Mouse (Mus musculus): ENCODE measurements around the gene Nop10. TPM values are rescaled to one million over a fixed set of nuclear protein-coding genes. Genes with fewer than 3 reads are reported as not detected.
"Not testable (repeated sequence)": the region's sequence is repeated elsewhere in the genome, so short reads cannot be mapped to it uniquely, and the experiment has no call there.

The Nop10 gene
- polyA plus RNA-seq, 1 experiment from 2014 or later, result 182 TPM

DNA sequence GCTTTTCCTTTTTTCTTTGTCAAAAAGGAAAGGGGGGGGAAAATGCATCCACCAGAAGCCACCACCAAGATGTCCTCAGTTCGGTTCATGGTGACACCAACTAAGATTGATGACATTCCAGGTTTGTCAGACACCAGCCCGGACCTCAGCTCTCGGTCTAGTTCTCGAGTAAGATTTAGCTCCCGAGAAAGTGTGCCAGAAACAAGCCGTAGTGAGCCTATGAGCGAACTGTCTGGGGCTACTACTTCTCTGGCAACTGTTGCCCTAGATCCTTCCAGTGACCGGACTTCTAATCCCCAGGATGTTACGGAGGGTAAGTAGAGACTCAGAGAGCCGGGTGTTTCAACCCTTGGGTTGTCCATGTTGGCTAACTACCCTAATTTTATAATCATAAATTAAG, 5.1 kb downstream of the Nop10 start:
- Histone ChIP-seq H3K27ac (no peak overlapping the region), H3K4me3 (peak overlapping the region; percentile 82), H3K27me3 (no peaks in the 10 kb centered on the region), H3K4me1 (peaks cover 23% of the 10 kb centered on the region), H3K4me2 (peak overlapping the region; percentile 91), H3K36me3 (no peaks in the 10 kb centered on the region), H3K9me3 (no peaks in the 10 kb centered on the region), H3K9ac (peak overlapping the region; percentile 66; the same call in 1 of the 2 replicates)
- WGBS, result 27% methylated on average over 10 of the region's 10 CpGs
- ATAC-seq (ENCODE audit: borderline replicate concordance, extremely low read depth, low FRiP score, low TSS enrichment), result no peak

- WGBS, result 74% methylated on average over 8 of the region's 8 CpGs
- no peak overlapping the region for H3K9ac ChIP-seq
Measured at GRCm38 (mm10) chr2:112267547-112268269, 6.0 kb downstream of the Nop10 start.

GRCm38 (mm10) chr2:112270011-112270410, 8.3 kb downstream of the Nop10 start:
- Histone ChIP-seq H3K27ac (no peak overlapping the region), H3K4me1 (peaks cover 12% of the 10 kb centered on the region), H3K9me3 (no peaks in the 10 kb centered on the region), H3K4me3 (no peak overlapping the region), H3K36me3 (no peaks in the 10 kb centered on the region), H3K4me2 (no peak overlapping the region), H3K27me3 (no peaks in the 10 kb centered on the region), H3K9ac (no peak overlapping the region)
- WGBS, result 86% methylated on average over 2 of the region's 2 CpGs
- no peak for ATAC-seq (ENCODE audit: borderline replicate concordance, extremely low read depth, low FRiP score, low TSS enrichment)

More at GRCm38 (mm10) chr2:112267547-112268269, 6.0 kb downstream of the Nop10 start:
- no peak overlapping the region for H3K27ac ChIP-seq
- peak overlapping the region; percentile 82; the same call in 1 of the 2 replicates for H3K4me3 ChIP-seq
- no peaks in the 10 kb centered on the region for H3K27me3 ChIP-seq
- H3K4me1 ChIP-seq, result peaks cover 23% of the 10 kb centered on the region
- H3K9me3 ChIP-seq, result no peaks in the 10 kb centered on the region
- peak overlapping the region; percentile 91 for H3K4me2 ChIP-seq
- no peak for ATAC-seq (ENCODE audit: borderline replicate concordance, extremely low read depth, low FRiP score, low TSS enrichment)
- no peaks in the 10 kb centered on the region for H3K36me3 ChIP-seq

DNA sequence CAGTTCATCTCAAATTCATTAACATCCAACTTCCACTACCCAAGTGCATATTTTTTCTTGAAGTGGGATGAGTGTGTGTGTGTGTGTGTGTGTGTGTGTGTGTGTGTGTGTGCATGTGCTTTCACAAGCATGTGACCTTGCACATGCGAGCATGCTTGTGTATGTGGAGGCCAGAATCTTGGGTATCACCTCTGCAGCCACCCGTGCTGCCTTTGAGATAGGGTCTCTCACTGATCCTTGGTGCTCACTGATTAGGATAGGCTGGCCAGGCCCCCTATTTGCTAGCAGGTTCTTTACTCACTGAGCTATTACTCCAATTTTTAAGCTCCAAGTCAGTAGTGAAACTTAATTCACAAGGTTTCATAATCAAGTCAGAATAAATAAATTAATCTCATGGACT, 11.2 kb downstream of the Nop10 start:
- H3K9me3 ChIP-seq, result no peaks in the 10 kb centered on the region
- H3K4me2 ChIP-seq, result no peak overlapping the region
- no peak overlapping the region for H3K9ac ChIP-seq
- H3K27ac ChIP-seq, result no peak overlapping the region
- no peaks in the 10 kb centered on the region for H3K27me3 ChIP-seq
- H3K4me1 ChIP-seq, result no peaks in the 10 kb centered on the region
- WGBS, result 82% methylated on average over 2 of the region's 2 CpGs
- no peak overlapping the region for H3K4me3 ChIP-seq
- ATAC-seq (ENCODE audit: borderline replicate concordance, extremely low read depth, low FRiP score, low TSS enrichment), result no peak
- no peaks in the 10 kb centered on the region for H3K36me3 ChIP-seq

DNA sequence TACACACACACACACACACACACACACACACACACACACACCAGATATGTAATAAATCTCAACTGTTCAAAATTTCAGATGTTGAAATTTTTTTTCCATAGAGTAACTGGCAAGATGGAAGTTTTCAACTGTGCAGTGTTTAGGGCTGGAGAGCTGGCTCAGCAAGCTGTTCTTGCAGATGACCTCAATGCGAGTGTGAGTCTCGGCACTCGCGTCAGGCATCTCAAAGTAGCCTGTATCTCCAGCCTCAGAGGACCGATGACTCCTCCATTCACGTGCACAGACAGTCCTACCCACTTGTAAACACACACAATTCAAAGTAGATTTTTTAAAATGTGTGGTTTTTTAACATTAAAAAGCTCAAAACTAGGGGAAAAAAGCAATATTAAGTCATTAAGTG, 11.7 kb downstream of the Nop10 start:
- no peaks in the 10 kb centered on the region for H3K4me1 ChIP-seq
- no peak overlapping the region for H3K4me2 ChIP-seq
- no peak overlapping the region for H3K4me3 ChIP-seq
- no peaks in the 10 kb centered on the region for H3K36me3 ChIP-seq
- no peaks in the 10 kb centered on the region for H3K9me3 ChIP-seq
- WGBS, result 84% methylated on average over 6 of the region's 6 CpGs
- H3K9ac ChIP-seq, result no peak overlapping the region
- no peak overlapping the region for H3K27ac ChIP-seq
- no peaks in the 10 kb centered on the region for H3K27me3 ChIP-seq
- no peak for ATAC-seq (ENCODE audit: borderline replicate concordance, extremely low read depth, low FRiP score, low TSS enrichment)

- no peaks in the 10 kb centered on the region for H3K9me3 ChIP-seq
- H3K4me3 ChIP-seq, result no peak overlapping the region
- ATAC-seq (ENCODE audit: borderline replicate concordance, extremely low read depth, low FRiP score, low TSS enrichment), result no peak
- H3K4me1 ChIP-seq, result 0 out of 2 replicates have a peak, but pooled peaks cover 3% of the 10 kb centered on the region
- H3K27ac ChIP-seq, result no peak overlapping the region
- no peak overlapping the region for H3K9ac ChIP-seq
- no peaks in the 10 kb centered on the region for H3K27me3 ChIP-seq
- no peak overlapping the region for H3K4me2 ChIP-seq
- WGBS, result 66% methylated on average over 3 of the region's 3 CpGs
- no peaks in the 10 kb centered on the region for H3K36me3 ChIP-seq
Measured at GRCm38 (mm10) chr2:112276870-112277269, 15.1 kb downstream of the Nop10 start.

DNA sequence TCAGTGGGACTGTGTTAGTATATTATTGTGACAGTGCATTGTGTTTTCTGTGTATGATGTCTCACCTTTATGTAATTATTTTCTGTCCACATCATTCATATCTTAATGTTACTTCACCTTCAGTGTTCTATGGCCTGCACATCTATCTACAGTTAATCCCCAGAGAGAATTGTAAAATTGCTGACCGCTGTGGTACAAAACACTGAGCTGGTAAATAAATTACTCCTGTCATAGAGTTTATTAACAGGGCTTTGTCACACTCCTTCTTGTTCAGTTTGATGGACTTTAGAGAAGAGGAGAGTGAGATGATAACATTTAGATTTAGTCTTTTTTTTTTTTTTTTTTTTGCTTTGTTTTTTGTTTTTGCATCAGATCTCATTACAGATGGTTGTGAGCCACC, 21.1 kb downstream of the Nop10 start:
- WGBS, result 98% methylated on average over 1 of the region's 1 CpGs
- Histone ChIP-seq H3K4me2 (no peak overlapping the region), H3K27me3 (no peaks in the 10 kb centered on the region), H3K36me3 (no peaks in the 10 kb centered on the region), H3K27ac (no peak overlapping the region), H3K9ac (no peak overlapping the region), H3K4me1 (0 out of 2 replicates have a peak, but pooled peaks cover 3% of the 10 kb centered on the region), H3K4me3 (no peak overlapping the region), H3K9me3 (no peaks in the 10 kb centered on the region)
- no peak for ATAC-seq (ENCODE audit: borderline replicate concordance, extremely low read depth, low FRiP score, low TSS enrichment)

DNA sequence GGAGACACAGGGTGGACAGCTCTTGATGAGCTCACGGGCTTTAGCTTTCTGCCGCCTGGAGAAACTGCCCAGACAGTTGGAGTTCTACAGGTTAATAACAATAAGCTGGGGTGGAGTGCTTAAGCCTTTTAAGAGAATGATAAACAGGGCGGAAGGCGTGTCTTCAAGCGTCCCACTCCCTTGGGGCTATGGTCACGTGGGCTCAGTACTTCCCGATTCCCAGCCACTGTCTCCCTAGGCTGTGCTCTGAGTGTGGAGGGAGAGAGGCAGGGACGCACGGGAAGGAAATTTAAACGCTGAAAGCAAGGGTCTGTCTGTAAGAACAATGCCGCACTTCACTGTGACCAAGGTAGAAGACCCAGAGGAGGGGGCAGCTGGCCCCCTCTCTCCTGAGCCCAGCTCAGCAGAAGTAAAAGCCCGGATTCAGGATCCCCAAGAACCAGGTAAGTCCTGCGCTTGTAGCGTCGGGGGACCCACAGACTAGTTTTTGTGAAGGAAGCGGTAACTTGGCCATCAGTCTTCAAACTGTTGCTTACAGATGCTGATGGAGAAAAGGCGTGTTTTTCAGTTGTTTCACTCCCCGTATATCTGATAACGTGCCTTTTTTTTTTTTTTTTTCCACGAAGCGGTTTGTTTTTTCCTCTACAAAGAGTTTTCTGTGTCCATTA, 22.8 kb downstream of the Nop10 start:
- H3K27me3 ChIP-seq, result no peaks in the 10 kb centered on the region
- H3K4me1 ChIP-seq, result 0 out of 2 replicates have a peak, but pooled peaks cover 3% of the 10 kb centered on the region
- under 1% methylated on average over 21 of the region's 21 CpGs for WGBS
- peak overlapping the region; percentile 59 for H3K9ac ChIP-seq
- H3K4me2 ChIP-seq, result peak overlapping the region; percentile 81
- H3K4me3 ChIP-seq, result peak overlapping the region; percentile 52
- no peaks in the 10 kb centered on the region for H3K36me3 ChIP-seq
- H3K9me3 ChIP-seq, result no peaks in the 10 kb centered on the region
- H3K27ac ChIP-seq, result no peak overlapping the region
- ATAC-seq (ENCODE audit: borderline replicate concordance, extremely low read depth, low FRiP score, low TSS enrichment), result peak; percentile 94

DNA sequence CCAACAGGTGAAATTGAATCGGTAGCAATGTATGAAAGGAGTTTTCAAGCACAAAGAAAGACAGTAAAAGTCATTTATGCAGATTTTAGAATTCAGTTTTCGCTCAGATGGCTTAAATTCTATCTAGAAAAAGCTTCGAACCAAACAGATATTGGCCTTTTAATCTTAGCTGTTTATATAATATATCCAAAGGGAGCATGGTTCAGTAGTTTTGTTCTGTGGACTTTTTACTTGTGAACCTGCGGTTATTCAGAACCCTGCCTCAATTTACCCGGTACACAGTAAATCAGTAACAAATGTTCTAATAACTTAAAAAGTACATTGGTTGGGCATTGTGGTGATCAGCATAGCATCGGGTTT, 23.3 kb downstream of the Nop10 start:
- Histone ChIP-seq H3K4me2 (peak overlapping the region; percentile 81), H3K4me1 (0 out of 2 replicates have a peak, but pooled peaks cover 3% of the 10 kb centered on the region), H3K9ac (peak overlapping the region; percentile 59), H3K36me3 (no peaks in the 10 kb centered on the region), H3K27ac (no peak overlapping the region), H3K4me3 (peak overlapping the region; percentile 52), H3K9me3 (no peaks in the 10 kb centered on the region), H3K27me3 (no peaks in the 10 kb centered on the region)
- ATAC-seq (ENCODE audit: borderline replicate concordance, extremely low read depth, low FRiP score, low TSS enrichment), result no peak
- WGBS, result 44% methylated on average over 6 of the region's 6 CpGs

GRCm38 (mm10) chr2:112286062-112286461, 24.3 kb downstream of the Nop10 start:
- H3K27me3 ChIP-seq; H3K4me1 ChIP-seq; H3K36me3 ChIP-seq; H3K4me2 ChIP-seq; H3K9ac ChIP-seq; H3K9me3 ChIP-seq; ATAC-seq (ENCODE audit: borderline replicate concordance, extremely low read depth, low FRiP score, low TSS enrichment); H3K27ac ChIP-seq; H3K4me3 ChIP-seq: not testable (repeated sequence)
- 87% methylated on average over 1 of the region's 1 CpGs for WGBS

DNA sequence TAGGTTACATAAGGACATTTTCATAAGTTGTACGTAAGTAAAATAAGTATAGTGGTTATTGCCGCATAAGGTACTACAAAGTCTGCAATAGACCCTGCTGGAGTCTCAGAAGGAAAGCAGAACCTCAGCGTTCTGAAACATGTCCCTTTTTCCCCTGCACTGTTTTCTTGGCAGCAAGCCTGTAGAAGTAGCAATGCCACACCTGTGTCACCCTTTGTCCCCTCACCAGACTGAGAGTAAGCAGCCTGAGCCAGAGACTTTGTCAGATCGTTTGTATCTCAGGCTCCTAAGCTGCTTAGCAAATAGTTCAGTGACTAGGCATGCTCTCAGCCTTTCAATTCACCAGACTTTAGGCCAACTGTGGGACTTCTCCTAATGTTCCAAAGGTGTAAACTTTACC, 25.3 kb downstream of the Nop10 start:
- Histone ChIP-seq H3K4me1 (no peaks in the 10 kb centered on the region), H3K4me2 (no peak overlapping the region), H3K9ac (no peak overlapping the region), H3K9me3 (no peaks in the 10 kb centered on the region), H3K27me3 (no peaks in the 10 kb centered on the region), H3K4me3 (no peak overlapping the region), H3K27ac (no peak overlapping the region), H3K36me3 (no peaks in the 10 kb centered on the region)
- 59% methylated on average over 4 of the region's 4 CpGs for WGBS
- ATAC-seq (ENCODE audit: borderline replicate concordance, extremely low read depth, low FRiP score, low TSS enrichment), result no peak

GRCm38 (mm10) chr2:112289507-112289906, 27.8 kb downstream of the Nop10 start:
- Histone ChIP-seq H3K4me3 (no peak overlapping the region), H3K27ac (no peak overlapping the region), H3K9me3 (no peaks in the 10 kb centered on the region), H3K9ac (no peak overlapping the region), H3K27me3 (no peaks in the 10 kb centered on the region), H3K4me2 (no peak overlapping the region), H3K4me1 (no peaks in the 10 kb centered on the region), H3K36me3 (no peaks in the 10 kb centered on the region)
- WGBS, result 81% methylated on average over 3 of the region's 3 CpGs
- no peak for ATAC-seq (ENCODE audit: borderline replicate concordance, extremely low read depth, low FRiP score, low TSS enrichment)
